Mouse (Mus musculus) lung, postnatal 0 days (tissue): Measurements from ENCODE around the gene Smoc2.

Experiments
- CTCF ChIP-seq: IDR thresholded peaks from 2 replicates; pipeline ENCODE4 v1.5.1; 2016; ENCODE audit warnings: antibody characterized with exemption, mild to moderate bottlenecking
- EP300 ChIP-seq: IDR thresholded peaks from 2 replicates; pipeline ENCODE4 v1.6.1; 2016; ENCODE audit warnings: antibody characterized with exemption, mild to moderate bottlenecking, control low read depth

DNA sequence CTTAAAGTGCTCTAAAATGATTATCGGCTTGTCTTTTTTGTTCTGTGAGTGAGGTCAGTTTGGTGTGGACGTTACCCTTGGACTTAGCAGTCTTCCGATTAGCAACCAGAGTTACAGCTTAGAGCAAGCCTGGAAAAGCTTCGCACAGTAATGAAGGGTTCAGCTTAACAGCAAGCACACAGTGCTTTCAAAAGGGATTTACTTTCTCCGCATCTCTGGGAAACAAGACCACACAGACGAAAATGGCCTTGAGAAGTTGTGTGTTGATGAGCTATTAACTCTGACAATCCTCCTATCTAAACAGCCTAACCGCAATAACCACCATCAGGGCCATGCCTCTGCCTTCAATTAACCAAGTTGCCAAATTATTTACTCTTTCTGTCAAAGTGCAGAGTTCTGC lies 46.9 kb downstream of the Smoc2 start:
- TF ChIP-seq EP300 (no peak), CTCF (no peak)
